Mouse (Mus musculus) embryo, embryonic 10.5 days (tissue): ENCODE data around the gene Samd14.

Experiments used
- DNase-seq: peaks from one replicate; pipeline ENCODE4 v3.0.0-alpha.2; 2015; ENCODE audit warnings: low spot score

The Samd14 gene

DNA sequence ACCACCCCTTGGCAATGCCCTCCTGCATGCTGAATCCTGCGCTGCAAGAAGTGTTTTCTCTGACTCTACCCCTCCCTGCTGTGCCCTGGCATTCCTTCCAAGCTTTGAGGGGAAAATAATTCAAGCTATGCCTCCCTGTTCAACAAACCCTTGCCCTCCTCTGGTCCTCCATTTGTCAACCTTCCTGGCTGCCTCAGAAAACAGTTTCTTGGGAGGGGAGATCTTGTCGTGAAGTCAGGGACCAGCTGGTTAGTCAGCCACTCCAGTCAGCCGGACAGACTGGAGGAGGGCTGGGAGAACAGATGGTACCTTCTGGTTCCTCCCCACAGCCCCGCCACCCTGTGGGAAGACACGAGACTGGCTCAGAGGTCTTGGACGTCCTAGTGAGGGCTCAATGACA is 27.6 kb downstream of the Samd14 start:
- no peak for DNase-seq

DNA sequence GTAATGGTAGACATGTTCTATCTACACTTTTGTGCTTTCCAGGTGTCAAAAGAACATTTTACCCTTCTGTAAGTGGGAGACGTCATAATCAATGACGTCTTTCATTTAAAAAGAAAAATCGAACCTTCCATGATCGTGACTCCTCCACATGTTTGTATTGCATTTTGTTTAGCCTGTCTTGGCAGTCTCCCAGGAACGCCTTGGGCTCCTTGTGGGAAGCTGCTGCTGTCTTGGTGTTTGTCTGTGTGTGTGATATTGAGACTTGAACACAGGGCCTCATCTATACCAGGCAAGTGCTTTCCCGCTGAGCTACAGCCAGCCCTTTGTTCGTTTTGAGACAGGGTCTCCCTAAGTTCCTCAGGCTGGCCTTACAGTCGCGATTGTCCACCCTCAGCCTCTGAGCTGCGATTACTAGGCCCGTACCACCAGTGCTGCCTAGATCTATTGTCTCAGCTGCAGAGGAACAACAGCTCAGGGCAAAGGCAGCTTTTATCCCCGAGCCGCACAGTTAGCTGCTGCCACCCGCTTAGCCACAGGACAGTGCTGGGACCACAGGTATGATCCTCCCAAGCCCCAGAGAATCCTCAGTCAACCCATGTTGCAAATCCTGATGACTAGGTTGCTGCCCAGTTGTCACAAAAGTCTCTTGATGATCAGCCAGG is 28.6 kb downstream of the Samd14 start:
- DNase-seq, result no peak

DNA sequence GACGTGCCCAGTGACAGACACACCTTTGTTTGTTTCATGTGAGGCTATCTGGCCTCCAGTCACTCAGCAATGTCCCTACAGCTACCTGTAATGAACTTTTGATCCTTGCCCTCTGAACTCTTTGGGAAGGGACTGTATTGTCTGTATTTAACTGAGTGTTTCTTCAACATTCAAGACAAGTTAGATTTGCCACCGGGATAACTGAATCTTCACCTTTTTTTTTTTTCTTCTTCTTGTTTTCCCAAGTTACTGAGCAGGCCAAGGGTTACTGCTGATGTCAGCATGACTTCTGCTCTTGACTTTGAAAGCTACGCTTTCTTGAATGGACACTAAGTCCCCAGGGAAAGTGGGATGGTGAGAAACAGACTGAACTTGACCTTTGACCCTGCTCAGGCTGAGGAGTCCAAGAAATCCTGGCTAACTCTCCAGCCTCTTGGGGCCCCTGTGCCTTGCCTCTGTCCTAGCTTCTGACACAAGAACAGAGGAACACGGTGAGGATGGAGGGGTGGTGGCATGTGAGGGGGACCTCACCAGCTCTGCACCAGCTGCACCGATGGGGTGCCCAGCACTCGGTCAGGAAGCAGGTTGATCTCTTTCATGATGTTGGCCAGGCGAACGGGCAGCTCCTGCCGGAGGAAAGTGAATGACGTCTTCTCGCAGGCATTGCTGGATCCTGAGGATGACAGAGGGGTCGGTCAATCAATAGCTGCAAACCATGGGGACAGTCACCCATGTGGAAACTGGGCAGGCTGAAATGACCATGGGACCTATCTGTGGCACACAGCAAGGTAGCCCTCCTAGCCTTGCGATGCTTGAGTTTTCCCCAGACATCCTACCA is 29.4 kb downstream of the Samd14 start:
- no peak for DNase-seq

DNA sequence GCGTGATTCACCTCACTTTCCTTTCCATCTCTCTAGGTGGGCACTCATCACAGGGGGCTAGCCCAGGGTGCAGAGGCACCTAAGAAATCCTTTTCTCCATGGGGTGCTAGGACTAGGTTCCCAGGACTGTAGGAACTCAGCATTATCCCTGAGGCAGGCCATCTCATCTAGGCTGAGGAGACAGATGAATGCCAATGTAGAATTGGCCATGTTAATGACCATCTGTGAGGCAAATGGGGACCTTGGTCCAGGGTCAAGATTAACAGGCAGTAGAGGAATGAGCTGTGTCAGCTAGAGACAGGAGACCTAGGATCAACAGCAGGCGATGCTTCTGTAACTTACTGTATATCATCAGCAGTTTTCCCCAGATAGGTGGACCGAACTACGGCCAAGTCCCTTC is 30.1 kb downstream of the Samd14 start:
- DNase-seq, result no peak

DNA sequence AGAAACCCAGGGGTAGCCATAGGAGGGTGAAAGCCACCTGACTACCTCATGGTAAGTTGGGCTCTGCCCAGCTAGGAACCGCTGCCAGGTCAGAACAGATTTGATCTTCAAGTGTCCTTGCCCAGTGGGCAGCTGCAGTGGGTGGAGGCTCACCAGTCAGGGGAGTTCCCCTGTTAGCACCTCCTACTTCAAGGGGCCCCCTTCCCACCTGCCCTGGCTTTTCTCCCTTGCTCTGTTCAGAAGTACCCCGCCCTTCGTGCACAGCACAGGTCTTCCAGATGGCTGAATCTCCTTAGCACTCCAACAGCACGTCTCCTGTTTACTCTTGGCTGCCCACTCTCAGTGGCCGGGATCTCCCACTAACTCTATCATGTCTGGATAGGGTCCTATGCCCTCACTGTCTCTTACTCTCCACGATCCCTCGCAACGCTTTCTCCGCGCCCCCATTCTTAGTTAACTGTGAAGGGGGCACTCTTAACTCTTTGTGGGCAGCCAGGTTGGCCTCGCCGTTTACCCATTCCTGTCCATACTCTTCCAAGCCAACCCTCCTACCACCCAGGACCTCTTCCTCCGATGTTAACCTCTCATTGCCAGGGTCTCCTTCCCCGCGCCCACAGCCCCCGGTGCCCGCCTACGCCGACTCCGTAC is 30.9 kb downstream of the Samd14 start:
- no peak for DNase-seq

DNA sequence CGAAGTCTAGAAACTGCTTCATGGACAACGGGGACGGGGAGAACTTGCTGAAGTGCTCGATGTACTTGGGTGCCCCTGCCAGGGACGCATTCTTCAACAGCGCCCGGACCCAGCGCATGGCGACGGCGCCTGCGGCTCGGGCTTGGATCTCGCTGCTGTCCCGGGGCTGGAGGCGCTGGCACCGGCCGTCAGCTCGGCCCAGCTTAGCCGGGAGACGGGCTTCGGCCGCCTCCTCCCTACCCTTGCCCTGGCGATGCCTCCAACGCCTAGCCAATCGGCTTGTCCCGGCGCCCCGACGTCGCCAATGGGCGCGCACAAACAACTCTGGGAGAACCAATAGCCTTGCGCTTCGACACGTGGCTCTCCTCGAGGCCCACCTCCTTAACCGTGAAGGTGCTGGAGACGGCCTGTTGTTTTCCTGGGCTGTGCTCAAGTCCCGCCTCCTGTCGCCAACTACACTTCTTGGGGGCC is 31.5 kb downstream of the Samd14 start, which contains the start of gene Pdk2:
Pdk2 (minus strand) TSS at position 216 of the 471 bp plus-strand sequence.
- peak; percentile 98 for DNase-seq

DNA sequence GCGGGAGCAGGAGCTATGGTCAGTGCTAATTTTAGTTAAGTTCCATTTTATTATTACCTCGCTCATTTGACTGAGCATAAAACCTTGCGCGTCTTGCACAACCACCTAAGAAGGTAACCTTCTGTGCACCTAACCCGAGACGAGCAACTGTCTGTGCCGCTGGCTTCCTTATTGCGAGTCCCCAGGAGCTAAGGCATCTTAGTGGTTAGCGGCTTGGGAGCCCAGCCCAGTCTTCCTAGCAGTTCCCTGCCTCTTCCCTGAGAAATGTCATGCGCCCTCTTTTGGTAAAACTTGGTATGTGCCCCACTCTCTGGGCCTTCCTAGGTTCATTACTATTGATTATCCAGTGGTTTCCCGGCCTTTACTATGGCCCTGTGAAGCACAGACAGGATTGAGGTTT is 32.4 kb downstream of the Samd14 start:
- peak; percentile 96 for DNase-seq

DNA sequence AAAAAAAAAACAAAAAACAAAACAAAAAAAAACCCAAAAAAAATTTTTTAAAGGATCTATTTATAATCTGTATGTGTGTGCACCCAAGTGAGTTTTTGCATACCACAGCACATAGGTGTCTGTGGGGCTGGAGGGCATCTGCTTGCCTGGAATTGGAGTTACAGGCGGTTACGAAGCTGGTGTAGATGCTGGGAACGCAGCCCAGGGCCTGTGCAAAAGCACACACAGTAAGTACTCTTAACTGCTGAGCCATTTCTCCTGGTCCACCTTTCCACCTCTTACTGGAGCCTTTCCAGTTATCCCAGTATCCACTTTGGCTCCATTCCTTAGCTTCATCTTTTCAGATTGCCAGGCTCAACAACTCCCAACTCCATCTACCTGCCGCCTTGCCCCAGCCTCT is 33.4 kb downstream of the Samd14 start:
- DNase-seq, result no peak

DNA sequence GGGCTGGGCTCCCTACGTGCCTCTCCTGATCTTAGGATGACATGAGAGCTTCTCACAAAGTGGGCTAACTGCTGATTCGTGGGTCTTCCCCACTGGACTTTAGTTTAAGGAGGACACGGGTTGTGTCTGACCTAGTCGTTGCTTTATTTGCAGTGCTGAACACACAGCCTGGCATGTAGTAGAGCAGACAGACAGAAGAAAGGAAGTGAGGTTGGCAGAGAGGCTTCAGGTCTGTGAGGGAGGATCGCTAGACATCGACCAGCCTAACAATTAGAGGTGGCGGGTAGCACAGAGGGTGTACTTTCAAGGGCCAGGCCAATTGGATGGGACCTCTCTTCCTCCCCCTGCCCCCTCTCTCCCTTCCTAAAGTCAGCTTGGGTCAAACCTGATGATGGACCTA is 33.9 kb downstream of the Samd14 start:
- DNase-seq, result no peak

DNA sequence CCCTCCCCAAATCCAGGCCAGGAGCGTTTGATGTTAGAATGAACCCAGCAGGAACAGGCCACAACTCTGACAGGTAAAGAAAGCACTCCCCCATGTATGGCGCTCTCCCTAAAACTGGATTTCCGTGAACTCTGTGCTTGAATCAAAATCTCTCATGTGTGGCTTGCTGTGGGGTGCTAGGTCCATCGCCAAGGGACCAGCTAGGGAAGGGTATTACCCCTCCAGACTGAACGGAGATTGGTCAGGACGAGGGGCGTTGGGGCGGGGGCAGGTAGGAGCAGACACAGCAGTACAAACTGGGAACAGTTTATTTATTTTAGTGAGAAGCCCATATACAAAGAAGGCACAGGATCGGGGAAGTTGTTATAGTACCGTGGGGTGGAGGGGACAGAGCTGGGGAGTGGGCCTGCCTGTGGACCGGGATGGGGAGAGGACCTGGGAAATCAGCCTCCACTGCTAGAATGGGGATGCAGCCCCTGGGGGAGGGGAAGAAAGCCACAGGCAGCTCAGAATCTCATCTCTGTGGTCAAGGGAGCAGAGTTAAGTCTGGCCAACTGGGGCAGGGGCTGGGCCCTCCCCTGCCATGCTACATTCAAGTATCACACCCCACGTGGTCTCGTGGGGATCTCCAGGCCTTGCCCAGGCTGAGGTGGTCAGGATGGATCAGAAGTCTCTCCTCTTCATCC is 34.6 kb downstream of the Samd14 start:
- no peak for DNase-seq

DNA sequence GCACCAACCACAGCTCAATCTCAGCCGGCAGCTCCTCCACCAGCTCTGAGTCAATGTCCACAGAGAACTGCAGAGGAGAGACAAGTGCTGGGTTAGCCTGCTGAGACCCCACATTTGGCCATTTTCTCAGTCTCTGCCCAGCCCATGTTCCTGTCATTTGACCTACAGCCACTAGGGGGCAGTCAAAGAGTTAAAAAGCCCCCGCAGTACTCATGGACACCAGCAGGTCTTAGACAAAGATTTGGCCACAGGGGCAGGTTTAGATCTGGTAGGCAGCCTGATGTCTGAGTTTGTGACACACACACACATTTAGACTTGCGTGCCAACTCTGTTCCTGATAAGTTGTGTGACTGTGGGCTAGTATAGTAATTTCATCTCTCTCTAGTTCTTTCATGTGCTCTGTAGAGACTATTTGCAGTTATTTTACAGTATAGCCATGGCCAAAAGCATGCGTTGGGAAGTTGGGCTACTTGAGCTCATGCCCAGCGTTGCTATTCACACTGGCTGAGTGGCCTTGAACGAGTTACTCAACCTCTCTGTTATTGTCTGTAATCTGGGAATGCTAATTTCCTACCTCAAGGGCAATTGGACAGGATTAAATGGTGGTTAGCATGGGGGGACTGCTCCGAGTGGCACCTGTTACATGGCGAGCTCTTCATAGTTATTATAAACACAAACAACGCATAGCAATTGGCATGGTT is 37.5 kb downstream of the Samd14 start:
- peak; percentile 90 for DNase-seq

DNA sequence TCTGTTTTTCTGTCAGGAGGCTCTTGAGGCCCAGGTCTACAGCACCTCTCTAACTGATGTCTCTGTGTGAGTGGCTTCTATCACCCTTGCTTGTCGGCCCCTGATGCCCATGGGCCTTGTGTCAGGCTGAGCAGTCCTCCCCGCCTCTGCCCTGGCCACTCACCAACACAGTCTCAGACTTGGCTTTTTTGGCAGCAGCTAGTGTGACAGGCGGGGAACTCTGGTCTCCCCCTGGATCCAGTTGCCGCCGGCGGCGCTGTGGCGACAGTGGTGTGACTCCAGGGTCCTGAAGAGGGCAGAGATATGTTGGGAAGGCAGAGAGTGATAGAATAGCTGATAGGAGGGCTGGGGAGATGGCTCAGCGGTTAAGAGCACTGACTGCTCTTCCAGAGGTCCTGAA is 43.4 kb downstream of the Samd14 start:
- DNase-seq, result no peak

DNA sequence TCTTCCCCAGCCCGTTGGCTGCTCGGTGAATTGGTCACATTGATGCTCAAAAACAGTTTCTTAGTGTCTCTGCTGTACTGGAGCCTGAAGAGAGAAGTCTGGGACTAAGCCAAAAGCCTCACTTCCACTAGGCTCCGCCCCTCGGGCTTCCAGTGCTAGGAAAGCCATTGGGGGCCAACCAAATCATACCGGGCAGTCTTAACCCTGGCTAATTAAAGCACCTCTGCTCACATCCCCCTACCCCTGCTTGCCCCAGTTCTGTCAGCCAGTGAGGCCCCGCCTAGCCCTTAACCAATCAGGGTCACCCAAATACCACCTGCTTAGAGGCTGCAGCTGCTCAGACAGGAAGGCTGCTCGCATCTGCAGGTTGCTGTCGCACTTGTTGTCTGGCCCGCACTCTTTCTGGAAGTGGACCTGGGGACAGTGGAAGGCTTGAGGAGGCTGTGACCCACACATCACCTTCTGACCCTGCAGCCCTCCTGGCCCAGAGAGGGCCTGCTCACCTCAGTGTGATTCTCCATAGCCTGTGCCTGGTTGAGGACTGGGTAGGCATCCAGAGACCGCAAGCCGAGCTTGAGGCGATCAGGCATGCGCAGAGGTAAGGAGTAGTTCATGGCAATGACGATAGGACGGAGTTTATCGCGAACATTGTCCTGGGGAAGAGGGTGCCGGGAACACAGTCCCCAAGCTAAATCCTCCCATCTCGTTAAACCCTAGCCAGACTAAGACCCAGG is 47.3 kb downstream of the Samd14 start:
- DNase-seq, result peak; percentile 32

DNA sequence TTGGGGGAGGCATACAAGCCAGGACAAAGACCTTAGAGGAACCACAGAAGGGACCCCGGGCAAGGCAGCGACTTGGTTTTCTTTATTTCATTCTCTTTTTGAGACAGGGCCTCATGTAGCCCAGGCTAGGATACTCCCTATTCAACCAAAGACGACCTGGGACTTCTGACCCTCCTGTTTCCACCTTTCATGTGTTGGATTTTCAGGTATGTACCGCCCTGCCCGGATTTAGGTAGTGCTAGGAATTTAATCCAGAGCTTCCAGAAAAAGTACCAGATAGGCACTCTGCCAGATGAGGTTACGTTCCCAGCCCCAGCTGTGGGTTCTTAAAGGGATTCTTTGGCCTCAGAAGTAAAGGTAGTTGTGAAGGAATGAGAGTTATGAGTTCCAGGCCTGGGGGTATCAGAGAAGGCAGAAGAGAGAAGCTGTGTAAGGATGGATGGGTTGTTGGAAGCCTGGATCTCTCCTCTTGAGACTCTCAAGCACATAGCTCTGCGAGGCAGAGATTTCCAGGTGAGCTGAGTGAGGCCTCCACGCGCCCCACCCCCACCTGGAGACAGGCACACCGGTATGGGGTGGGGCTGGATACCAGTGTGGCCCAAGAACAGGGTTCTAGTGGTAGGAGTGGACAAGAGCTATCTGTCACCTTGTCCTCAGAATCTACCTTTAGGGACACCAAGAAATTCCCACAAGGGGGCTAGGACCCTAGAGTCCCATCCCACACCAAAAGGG is 59.7 kb downstream of the Samd14 start:
- DNase-seq, result no peak

DNA sequence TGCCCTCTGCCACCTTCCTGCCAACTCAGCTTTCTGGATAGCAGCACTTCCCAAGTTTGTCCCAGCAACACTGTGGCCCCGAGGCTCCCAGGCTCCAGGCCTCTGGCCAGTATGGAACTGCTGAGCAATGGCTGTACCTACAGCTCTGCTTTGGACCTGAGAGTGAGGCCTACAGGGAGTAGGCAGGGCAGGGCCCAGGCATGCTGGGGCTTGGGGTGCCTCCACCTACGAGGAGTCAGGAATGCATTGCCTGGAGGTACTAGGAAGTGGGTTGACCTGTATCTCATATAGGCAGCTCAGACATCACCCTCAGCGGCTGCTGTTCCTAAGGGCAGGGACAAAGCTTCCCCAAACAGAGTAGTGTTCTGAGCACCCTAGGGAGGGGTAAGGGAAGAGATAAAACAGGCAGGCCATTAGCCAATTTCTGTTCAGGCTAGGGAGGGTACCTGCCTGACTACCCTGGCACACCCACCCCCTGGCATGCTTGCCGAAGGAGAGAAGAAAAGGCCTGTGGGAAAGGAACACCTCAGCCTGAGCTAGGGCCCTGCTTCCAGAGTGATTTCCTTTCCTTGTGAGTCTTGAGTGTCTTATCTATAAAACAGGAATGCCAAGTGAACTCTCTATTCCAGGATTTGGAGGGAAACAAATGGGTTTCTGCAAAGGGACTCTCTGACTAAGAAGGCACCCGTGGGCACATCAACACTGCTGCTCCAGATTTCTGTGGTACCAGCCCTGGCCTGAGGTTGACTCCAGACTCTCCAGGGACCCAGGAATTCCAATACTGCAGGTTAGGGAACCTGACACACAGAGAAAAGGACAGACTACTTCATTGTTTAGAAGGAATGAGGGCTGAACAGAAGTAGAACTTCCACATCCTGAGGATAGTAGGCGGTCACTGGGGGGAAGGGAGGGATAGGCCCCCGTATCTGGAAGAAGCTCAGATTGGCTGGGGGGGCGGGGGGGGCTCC is 60.7 kb downstream of the Samd14 start:
- no peak for DNase-seq

DNA sequence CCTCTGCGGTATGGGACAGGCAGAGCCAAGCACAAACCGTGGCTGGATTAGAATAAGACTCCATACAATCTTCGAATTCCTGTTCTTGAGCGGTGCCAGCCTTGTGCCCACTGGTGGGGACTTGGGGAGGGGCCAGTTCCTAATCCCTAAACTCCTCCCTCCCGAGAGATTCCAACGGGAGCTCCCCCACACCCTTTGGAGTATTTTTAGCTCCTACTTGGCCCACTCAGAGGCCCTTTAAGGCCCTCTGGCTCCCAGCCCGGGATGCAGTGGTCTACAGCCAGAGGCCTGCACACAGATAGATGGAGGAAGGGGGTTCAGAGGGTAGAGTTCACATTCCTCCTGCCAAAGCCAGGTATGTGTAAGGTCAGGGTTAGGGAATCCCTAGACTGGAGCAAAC is 61.6 kb downstream of the Samd14 start:
- no peak for DNase-seq

DNA sequence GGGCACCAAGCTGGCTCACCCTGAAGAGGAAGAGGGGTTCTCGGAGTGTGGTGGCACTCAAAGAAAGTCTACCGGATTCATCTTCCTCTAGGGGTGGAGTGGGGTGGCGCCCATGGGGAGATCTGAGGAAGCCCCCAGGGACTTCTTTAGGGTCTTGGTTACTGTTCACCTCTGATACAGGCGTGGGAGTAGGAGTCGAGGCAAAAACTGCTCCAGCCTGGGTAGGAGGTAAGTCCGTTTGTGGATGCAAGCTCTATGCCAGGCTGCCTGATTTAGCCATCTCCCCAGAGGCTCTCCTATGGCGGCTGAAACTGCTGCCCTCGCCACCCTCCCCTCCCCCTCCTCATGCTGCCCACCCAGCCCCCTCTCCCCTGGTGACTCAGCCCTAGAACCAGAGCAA is 62.5 kb downstream of the Samd14 start:
- no peak for DNase-seq

DNA sequence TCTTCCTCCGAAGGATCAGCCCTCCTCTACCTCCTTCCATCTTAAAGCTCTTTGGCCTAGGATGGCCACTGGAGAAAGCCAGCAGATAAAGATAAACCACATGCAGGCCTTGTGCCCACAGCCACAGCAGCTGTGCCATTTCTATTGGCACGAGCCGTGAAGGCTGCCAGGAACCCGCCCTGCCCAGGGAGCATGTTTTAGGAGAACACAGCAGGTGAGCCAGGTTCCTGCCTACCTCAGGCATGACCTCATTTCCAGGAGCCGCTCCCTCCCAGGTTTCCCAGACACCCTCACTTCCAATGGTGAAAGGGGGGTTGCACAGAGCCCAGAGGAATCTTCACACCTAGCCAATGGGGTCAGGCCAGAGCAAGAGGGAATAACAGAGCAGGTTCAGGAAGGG is 63.1 kb downstream of the Samd14 start:
- no peak for DNase-seq

DNA sequence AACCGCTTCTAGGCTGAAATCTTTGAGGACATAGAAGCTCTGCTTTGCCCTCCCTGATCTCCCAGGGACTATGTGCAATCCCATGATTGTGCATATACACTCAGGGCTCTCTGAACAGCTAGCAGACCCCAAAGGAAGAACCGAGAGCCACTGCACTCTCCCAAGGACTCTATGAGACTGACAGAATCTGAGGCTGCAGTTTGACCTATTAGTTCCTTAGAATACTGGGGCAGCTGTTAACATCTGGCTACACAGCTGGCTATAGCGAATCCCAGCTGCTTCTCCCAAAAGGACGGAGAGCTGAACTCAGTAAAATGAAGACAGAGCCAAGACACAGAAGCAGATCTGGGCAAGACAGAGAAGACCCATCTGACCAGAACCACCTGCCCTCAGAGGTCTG is 64.2 kb downstream of the Samd14 start:
- no peak for DNase-seq
